Mouse (Mus musculus) spleen, postnatal 0 days (tissue): ENCODE measurements around the gene Luc7l3. TPM values are rescaled to one million over a fixed set of nuclear protein-coding genes. Genes with fewer than 3 reads are reported as not detected.

ENCODE experiments used
- polyA plus RNA-seq: library from polyadenylated mRNA; unstranded; fragments of >200 nt; fragmentation: Nextera tagmentation; extraction: Ambion mirVana; gene quantifications from 2 replicates; pipeline ENCODE4 v1.2.1, GENCODE M21; 2015

The Luc7l3 gene
- 99.5 and 101 TPM in 2 replicates for polyA plus RNA-seq

GRCm38 (mm10) chr11:94321931-94322400 is at the start of gene Luc7l3:
Gene Luc7l3 (minus strand): TSS chr11:94321988.

GRCm38 (mm10) chr11:94327693-94328643 is 6.2 kb upstream of the Luc7l3 start, which contains the start of gene Ankrd40:
Gene Ankrd40 (plus strand): TSS chr11:94328001.

GRCm38 (mm10) chr11:94281199-94282181 is 40.3 kb downstream of the Luc7l3 start, which contains the start of gene Gm21885:
Gene Gm21885 (plus strand): TSS chr11:94281873.

GRCm38 (mm10) chr11:94245955-94246788 is 75.6 kb downstream of the Luc7l3 start, which contains the start of gene Wfikkn2:
Gene Wfikkn2 (minus strand): TSS chr11:94246005.

Other genes starting within 250 kb of the Luc7l3 start
- gene Tob1, start 110.5 kb downstream of the Luc7l3 start, polyA plus RNA-seq = 8.4 and 10.2 TPM in 2 replicates
- 0.67 and 0.92 TPM in 2 replicates for gene Wfikkn2, start 76.0 kb downstream of the Luc7l3 start, polyA plus RNA-seq
- not detected in 2 replicates for gene Gm21885, start 40.1 kb downstream of the Luc7l3 start, polyA plus RNA-seq
- 7.6 and 8.7 TPM in 2 replicates for gene Ankrd40, start 6.0 kb upstream of the Luc7l3 start, polyA plus RNA-seq
- gene Abcc3, start 71.0 kb upstream of the Luc7l3 start, polyA plus RNA-seq = 5.0 and 5.6 TPM in 2 replicates
- 3.9 and 4.2 TPM in 2 replicates for gene Cacna1g, start 152.2 kb upstream of the Luc7l3 start, polyA plus RNA-seq
- not detected in 2 replicates for gene Spata20, start 164.2 kb upstream of the Luc7l3 start, polyA plus RNA-seq
- 0.46 and 1.1 TPM in 2 replicates for gene Epn3, start 178.0 kb upstream of the Luc7l3 start, polyA plus RNA-seq
- gene Mycbpap, start 199.8 kb upstream of the Luc7l3 start, polyA plus RNA-seq = 0.08 and 0.30 TPM in 2 replicates
- gene Rsad1, start 227.3 kb upstream of the Luc7l3 start, polyA plus RNA-seq = 2.1 and 2.3 TPM in 2 replicates
- 0.07 and 0.24 TPM in 2 replicates for gene Chad, start 243.1 kb upstream of the Luc7l3 start, polyA plus RNA-seq